Mouse (Mus musculus) liver, adult 2 months (tissue): Measurements from ENCODE around the gene Keap1.

Source experiments
- CTCF ChIP-seq: fragments of 200-500 bp; IDR thresholded peaks from 2 replicates; pipeline ENCODE4 v1.5.1; 2011; ENCODE audit warnings: low read depth, low read length, control low read depth
- POLR2A ChIP-seq: fragments of 200-500 bp; IDR thresholded peaks from 2 replicates; pipeline ENCODE4 v1.6.1; 2011; ENCODE audit warnings: low read length, control low read depth; ENCODE audit not compliant: insufficient read depth; ENCODE audit errors: extremely low read depth

DNA sequence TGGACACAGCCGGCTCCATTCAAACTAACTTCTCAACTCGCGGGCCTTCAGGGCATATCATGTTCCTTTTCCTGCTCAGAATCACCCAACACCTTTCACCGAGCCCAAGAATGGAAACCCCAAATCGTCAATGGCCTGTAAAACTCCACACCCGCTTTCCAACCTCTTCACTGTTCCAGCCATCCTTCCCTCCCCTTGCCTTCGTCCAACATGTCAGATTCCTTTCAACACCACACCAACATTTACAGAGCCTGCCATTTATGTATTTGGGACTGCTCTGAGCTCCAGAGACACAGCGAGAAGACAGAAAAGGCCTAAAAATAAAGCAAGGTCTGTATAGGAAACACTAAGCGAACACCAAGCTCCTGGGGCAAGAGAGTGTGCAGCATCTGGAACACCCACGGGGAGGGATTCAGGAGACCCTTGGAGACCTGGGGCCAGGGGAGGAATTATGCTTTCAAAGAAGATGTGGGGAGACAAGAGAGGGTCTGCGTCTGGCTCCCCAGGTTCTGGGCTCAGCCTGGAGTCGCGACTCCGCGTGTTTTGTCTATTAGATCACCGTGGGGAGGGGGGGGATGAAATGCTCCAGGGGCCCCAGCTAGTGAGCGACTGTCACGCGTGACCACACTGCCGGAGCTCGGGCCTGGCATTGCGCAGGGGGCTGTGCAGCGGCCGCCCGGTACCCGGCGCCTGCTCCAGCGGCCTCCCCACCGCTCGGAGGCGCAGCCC lies 993 bp downstream of the Keap1 start:
- TF ChIP-seq POLR2A = no peak
- no peak for TF ChIP-seq CTCF
